Comparison of ENCODE assay signal across 19 mouse cellular contexts in the genomic region with DNA sequence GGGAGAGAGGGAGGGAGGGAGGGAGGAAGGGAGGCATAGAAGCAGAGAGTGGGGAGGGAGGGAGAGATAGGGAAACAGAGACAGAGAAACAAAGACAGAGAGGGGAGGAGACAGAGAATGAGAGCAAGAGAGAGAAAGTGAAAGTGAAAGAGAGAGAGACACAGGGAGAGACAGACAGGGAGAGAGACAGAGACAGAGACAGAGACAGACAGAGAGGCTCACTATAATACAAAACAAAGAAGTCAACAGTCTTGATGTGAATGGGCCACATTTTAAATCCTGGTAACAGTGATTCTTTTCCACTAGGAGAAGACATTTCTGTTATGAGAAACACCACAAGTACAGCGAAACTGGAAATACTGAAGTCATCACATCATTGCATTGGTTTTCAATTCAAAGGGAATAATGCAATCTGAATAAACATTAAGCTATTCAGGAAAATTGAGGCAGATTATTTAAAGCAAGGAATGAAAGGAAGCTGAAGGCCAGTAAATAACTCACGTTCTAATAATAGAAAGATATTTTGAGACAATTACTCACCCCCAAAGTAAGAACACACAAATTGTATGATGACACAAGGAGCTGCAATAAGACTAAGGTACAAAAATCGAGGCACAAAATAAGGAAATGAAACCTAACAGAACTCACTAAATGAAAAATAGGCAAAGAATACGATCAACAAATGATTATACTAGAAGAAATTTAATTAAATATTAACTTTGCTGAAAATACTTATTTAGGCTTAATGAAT.
DNase-seq lines count a peak whose midpoint lies in the region; ATAC-seq lines count a peak whose summit lies in the region.
"Had no signal": no experiment of that assay in that cellular context is flagged by ENCODE, and none has a peak within 500 bp of the region (broad histone marks: within the 10 kb centered on the region; RNA-seq: fewer than 3 reads in every experiment).

No protein-coding gene starts in this region.

- no peak for ATAC-seq in heart, embryonic 12.5 days (ENCODE audit: insufficient number of reproducible peaks, low FRiP score)
- no peak for ATAC-seq in activated CD4-positive, CD25-positive, alpha-beta regulatory T cell, adult 4 months
- ATAC-seq: forebrain, embryonic 15.5 days; liver, postnatal 0 days had no signal

- no peaks in the 10 kb centered on the region for H3K4me1 ChIP-seq in heart, embryonic 12.5 days (replicated peaks)
- H3K4me1 ChIP-seq: embryonic facial prominence, embryonic 13.5 days; forebrain, embryonic 15.5 days; limb, embryonic 15.5 days had no signal

- H3K9ac ChIP-seq in heart, embryonic 12.5 days: no peak overlapping the region
- H3K9ac ChIP-seq: embryonic facial prominence, embryonic 13.5 days; forebrain, embryonic 15.5 days; limb, embryonic 15.5 days; liver, postnatal 0 days had no signal

- peak overlapping the region; percentile 32 for H3K4me2 ChIP-seq in heart, embryonic 12.5 days
- H3K4me2 ChIP-seq: embryonic facial prominence, embryonic 13.5 days; forebrain, embryonic 15.5 days; limb, embryonic 15.5 days had no signal

- no peak overlapping the region for H3K4me3 ChIP-seq in heart, embryonic 12.5 days
- H3K4me3 ChIP-seq: embryonic facial prominence, embryonic 13.5 days; forebrain, embryonic 15.5 days; limb, embryonic 15.5 days had no signal

- DNase-seq in heart, adult 11 months: no peak
- peak; percentile 1 for DNase-seq in retina, postnatal 1 day
- no peak for DNase-seq in retina, embryonic 14.5 days (ENCODE audit: low spot score)
- DNase-seq in adipocyte (ENCODE audit: low spot score): peak; percentile 45
- DNase-seq in adrenal gland, adult 2 months: no peak
- DNase-seq: adrenal gland, adult 8-10 months; cerebellum, postnatal 10 days; kidney, adult 11 months; kidney, postnatal 10 days; layer of hippocampus, postnatal 36 days; liver, postnatal 0 days; lung, postnatal 10 days; midbrain, embryonic 14.5 days had no signal

- no peaks in the 10 kb centered on the region for H3K9me3 ChIP-seq in heart, embryonic 12.5 days (replicated peaks)
- H3K9me3 ChIP-seq: embryonic facial prominence, embryonic 13.5 days; forebrain, embryonic 15.5 days; limb, embryonic 15.5 days had no signal

- H3K27ac ChIP-seq in heart, embryonic 12.5 days (ENCODE audit: poor library complexity, severe bottlenecking): no peak overlapping the region
- H3K27ac ChIP-seq: embryonic facial prominence, embryonic 13.5 days; forebrain, embryonic 15.5 days; limb, embryonic 15.5 days; stomach, postnatal 0 days had no signal

- WGBS in heart, embryonic 12.5 days: 69% methylated on average over 4 of the region's 4 CpGs

- H3K27me3 ChIP-seq in heart, embryonic 12.5 days (replicated peaks): no peaks in the 10 kb centered on the region
- H3K27me3 ChIP-seq: embryonic facial prominence, embryonic 13.5 days; forebrain, embryonic 15.5 days; limb, embryonic 15.5 days had no signal

- H3K36me3 ChIP-seq in heart, embryonic 12.5 days: no peaks in the 10 kb centered on the region
- H3K36me3 ChIP-seq: embryonic facial prominence, embryonic 13.5 days; forebrain, embryonic 15.5 days; limb, embryonic 15.5 days had no signal

Comparison
In these comparisons a context has a peak if more than half of its experiments do, and no peak if none do; other contexts are left out.
1. DNase-seq: peak in retina, postnatal 1 day (single experiment) and adipocyte (single experiment); none in heart, adult 11 months (single experiment), retina, embryonic 14.5 days (single experiment) and adrenal gland, adult 2 months (single experiment).